Mouse (Mus musculus) cortical plate, adult 2 months (tissue): ENCODE data around the gene Wdr19.
"Not testable (repeated sequence)": the region's sequence is repeated elsewhere in the genome, so short reads cannot be mapped to it uniquely, and the experiment has no call there.

ENCODE experiments used
- CTCF ChIP-seq: fragments of 200-500 bp; IDR thresholded peaks from 2 replicates; pipeline ENCODE4 v1.5.1; 2011; ENCODE audit warnings: mild to moderate bottlenecking, control low read depth, low read length; ENCODE audit not compliant: insufficient read depth; ENCODE audit errors: extremely low read depth
- POLR2A ChIP-seq: fragments of 200-500 bp; IDR thresholded peaks from 2 replicates; pipeline ENCODE4 v1.6.1; 2011; ENCODE audit warnings: mild to moderate bottlenecking, low read length, control low read depth; ENCODE audit not compliant: insufficient read depth; ENCODE audit errors: extremely low read depth

DNA sequence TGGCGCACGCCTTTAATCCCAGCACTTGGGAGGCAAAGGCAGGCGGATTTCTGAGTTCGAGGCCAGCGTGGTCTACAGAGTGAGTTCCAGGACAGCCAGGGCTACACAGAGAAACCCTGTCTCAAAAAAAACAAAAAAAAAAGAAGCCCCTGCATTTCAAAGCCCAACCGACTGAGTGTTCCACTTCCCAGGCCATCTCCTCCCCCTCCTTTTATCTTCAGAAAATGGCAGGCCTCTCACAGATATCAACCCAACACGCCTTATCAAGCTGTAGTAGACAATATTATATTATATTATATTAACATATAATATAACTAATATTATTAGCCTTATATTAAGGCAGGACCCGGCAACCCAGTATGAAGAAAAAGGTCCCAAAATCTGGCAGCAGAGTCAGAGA is 89.5 kb downstream of the Wdr19 start:
- TF ChIP-seq CTCF, POLR2A: not testable (repeated sequence)
